In the genomic region with DNA sequence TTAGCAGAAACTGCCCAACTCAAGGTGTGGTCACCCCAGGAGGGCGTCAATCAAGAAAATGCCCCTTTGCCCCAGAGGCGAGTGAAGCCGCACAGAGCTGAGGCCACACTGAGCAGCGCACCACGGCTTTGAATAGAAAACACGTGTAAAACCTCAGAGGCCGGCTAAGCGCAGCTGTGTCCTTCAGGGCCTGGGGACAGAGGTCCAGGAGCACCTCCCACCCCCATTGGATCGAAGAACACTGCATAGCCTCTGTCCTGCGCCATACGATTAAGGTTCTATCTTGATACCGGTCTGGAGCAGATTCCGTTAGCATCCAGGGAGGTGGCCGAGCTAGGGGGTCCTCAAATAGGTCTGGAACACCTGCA, we compare ENCODE assay signal across 8 mouse cellular contexts. TPM values are rescaled to one million over a fixed set of nuclear protein-coding genes. Genes with fewer than 3 reads are reported as not detected.
DNase-seq lines count a peak whose midpoint lies in the region; ATAC-seq and TF ChIP-seq lines count a peak whose summit lies in the region.

No protein-coding gene starts in this region.

- no peak overlapping the region for H3K27ac ChIP-seq in heart, embryonic 13.5 days (replicated peaks)
- H3K27ac ChIP-seq in heart, postnatal 0 days (ENCODE audit: low read depth): no peak overlapping the region
- no peak overlapping the region for H3K27ac ChIP-seq in limb, embryonic 13.5 days

- no peak for DNase-seq in heart, adult 18-20 months
- DNase-seq in adrenal gland, postnatal 36 days: peak; percentile 49 to 60
- no peak for DNase-seq in heart, postnatal 0 days (ENCODE audit: low spot score)
- no peak for DNase-seq in cerebellum, adult 18-20 months
- no peak for DNase-seq in cerebellum, postnatal 25 days

- peak overlapping the region; percentile 88 for H3K9ac ChIP-seq in heart, embryonic 13.5 days
- no peak overlapping the region for H3K9ac ChIP-seq in heart, postnatal 0 days (replicated peaks; ENCODE audit: low read depth, low read length)
- peak overlapping the region; percentile 60; the same call in 1 of the 2 replicates for H3K9ac ChIP-seq in limb, embryonic 13.5 days

- peaks cover 34% of the 10 kb centered on the region for H3K4me1 ChIP-seq in heart, embryonic 13.5 days
- no peaks in the 10 kb centered on the region for H3K4me1 ChIP-seq in heart, postnatal 0 days (ENCODE audit: control insufficient read depth, insufficient read depth)
- peaks cover 20% of the 10 kb centered on the region for H3K4me1 ChIP-seq in limb, embryonic 13.5 days

- no peak for TF ChIP-seq CTCF in heart, postnatal 0 days (IDR thresholded peaks at IDR 0.05; ENCODE audit: low read depth)

- peak overlapping the region; percentile 73 for H3K4me3 ChIP-seq in heart, embryonic 13.5 days
- H3K4me3 ChIP-seq in heart, postnatal 0 days (ENCODE audit: low read depth, low read length): peak overlapping the region; percentile 64
- H3K4me3 ChIP-seq in limb, embryonic 13.5 days: peak overlapping the region; percentile 52

- ATAC-seq in heart, embryonic 13.5 days (ENCODE audit: extremely low read depth, insufficient number of reproducible peaks, low FRiP score, low TSS enrichment): no peak
- ATAC-seq in heart, postnatal 0 days (ENCODE audit: insufficient read depth, low read depth): no peak
- no peak for ATAC-seq in limb, embryonic 13.5 days (ENCODE audit: low FRiP score, low read depth)
- 0 out of 2 replicates have a peak, but pooled peaks have one; percentile 13 for ATAC-seq in monocyte, adult 5-6 weeks (replicated peaks; ENCODE audit: insufficient number of reproducible peaks, low FRiP score, low TSS enrichment, poor library complexity, severe bottlenecking)

- H3K27me3 ChIP-seq in heart, embryonic 13.5 days (replicated peaks): peaks cover 94% of the 10 kb centered on the region
- H3K27me3 ChIP-seq in heart, postnatal 0 days (ENCODE audit: control insufficient read depth, insufficient read depth, low read length): peaks cover 87% of the 10 kb centered on the region
- peaks cover 85% of the 10 kb centered on the region for H3K27me3 ChIP-seq in limb, embryonic 13.5 days

- 0 out of 2 replicates have a peak, but pooled peaks cover 3% of the 10 kb centered on the region for H3K9me3 ChIP-seq in heart, embryonic 13.5 days
- no peaks in the 10 kb centered on the region for H3K9me3 ChIP-seq in heart, postnatal 0 days (replicated peaks; ENCODE audit: control insufficient read depth, low read length)
- no peaks in the 10 kb centered on the region for H3K9me3 ChIP-seq in limb, embryonic 13.5 days

- H3K4me2 ChIP-seq in heart, embryonic 13.5 days: peak overlapping the region; percentile 89
- peak overlapping the region; percentile 78 for H3K4me2 ChIP-seq in heart, postnatal 0 days (ENCODE audit: low read depth, low read length)
- H3K4me2 ChIP-seq in limb, embryonic 13.5 days (replicated peaks): peak overlapping the region; percentile 70

- WGBS in heart, embryonic 13.5 days: under 1% methylated on average over 14 of the region's 14 CpGs
- 4% methylated on average over 14 of the region's 14 CpGs for WGBS in heart, postnatal 0 days
- under 1% methylated on average over 14 of the region's 14 CpGs for WGBS in limb, embryonic 13.5 days

- no peak for TF ChIP-seq EP300 in heart, postnatal 0 days (IDR thresholded peaks at IDR 0.05; ENCODE audit: low read depth)

- no peaks in the 10 kb centered on the region for H3K36me3 ChIP-seq in heart, embryonic 13.5 days
- no peaks in the 10 kb centered on the region for H3K36me3 ChIP-seq in heart, postnatal 0 days (replicated peaks; ENCODE audit: control insufficient read depth, insufficient read depth, low read length)
- no peaks in the 10 kb centered on the region for H3K36me3 ChIP-seq in limb, embryonic 13.5 days

RNA-seq across cellular contexts. Expression of gene Hhex, which starts 0.7 kb away (rescaled TPM):
- 14.6 and 15.1 TPM in 2 replicates for polyA plus RNA-seq in heart, embryonic 13.5 days (2015; fragmentation: Nextera tagmentation; extraction: Ambion mirVana)
- total RNA-seq in heart, adult 18-20 months (2021): 1 to 10 TPM; 1.8 to 2.4 TPM
- 10 to 100 TPM; 42.6 to 70.0 TPM for total RNA-seq in adrenal gland, postnatal 36 days (2021)
- 1.3 and 5.2 TPM in 2 replicates for total RNA-seq in heart, postnatal 0 days (2014; rRNA removed; ENCODE audit: low replicate concordance)
- 9.8 and 10.0 TPM in 2 replicates for polyA plus RNA-seq in heart, postnatal 0 days (2015; fragmentation: Nextera tagmentation; extraction: Ambion mirVana)
- polyA plus RNA-seq in limb, embryonic 13.5 days (2015; fragmentation: Nextera tagmentation; extraction: Ambion mirVana): 12.4 and 13.0 TPM in 2 replicates
- 52.2 to 59.3 TPM (median 53.1 TPM) in 3 replicates for total RNA-seq in monocyte, adult 5-6 weeks (2017)

RNA-seq across cellular contexts. Expression of gene Kif11, which starts 57.7 kb away (rescaled TPM):
- polyA plus RNA-seq in heart, embryonic 13.5 days (2015; fragmentation: Nextera tagmentation; extraction: Ambion mirVana): 39.5 and 42.0 TPM in 2 replicates
- under 1 TPM; 0.40 to 0.49 TPM for total RNA-seq in heart, adult 18-20 months (2021)
- 1 to 10 TPM; 3.2 to 3.3 TPM for total RNA-seq in adrenal gland, postnatal 36 days (2021)
- 31.4 and 41.5 TPM in 2 replicates for total RNA-seq in heart, postnatal 0 days (2014; rRNA removed; ENCODE audit: low replicate concordance)
- polyA plus RNA-seq in heart, postnatal 0 days (2015; fragmentation: Nextera tagmentation; extraction: Ambion mirVana): 10.4 and 10.8 TPM in 2 replicates
- 58.2 and 62.5 TPM in 2 replicates for polyA plus RNA-seq in limb, embryonic 13.5 days (2015; fragmentation: Nextera tagmentation; extraction: Ambion mirVana)
- total RNA-seq in monocyte, adult 5-6 weeks (2017): 2.0 to 4.7 TPM (median 3.8 TPM) in 3 replicates

Comparison
In these comparisons a context has a peak if more than half of its experiments do, and no peak if none do; other contexts are left out.
1. DNase-seq: peak in adrenal gland, postnatal 36 days (2 of 2); none in heart, adult 18-20 months (0 of 2), heart, postnatal 0 days (single experiment), cerebellum, adult 18-20 months (0 of 2) and cerebellum, postnatal 25 days (0 of 2).
2. Peak in every context shown above with its lines, with median percentiles within 50 percentile points of each other: H3K4me2 ChIP-seq and H3K4me3 ChIP-seq.